26 mouse cellular contexts compared by ENCODE assay signal in the genomic region with DNA sequence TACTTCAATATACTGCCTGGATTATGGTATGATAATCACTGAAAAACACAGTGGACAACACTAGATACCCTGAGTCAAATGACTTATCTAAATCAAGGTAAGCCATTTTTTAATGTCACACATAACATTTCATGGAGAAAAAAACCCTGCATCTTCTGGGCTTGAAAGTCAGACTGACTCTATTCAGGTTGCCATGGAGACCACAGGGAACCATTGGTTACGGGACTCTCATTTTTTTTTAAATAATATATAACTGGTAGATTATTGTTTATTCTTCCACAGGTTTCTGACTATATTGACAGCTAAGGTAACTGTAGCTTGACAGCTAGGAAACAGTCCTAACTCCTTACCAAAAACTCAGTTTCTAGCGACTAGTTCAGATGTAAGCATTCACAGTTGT. TPM values are rescaled to one million over a fixed set of nuclear protein-coding genes. Genes with fewer than 3 reads are reported as not detected.
DNase-seq lines count a peak whose midpoint lies in the region; ATAC-seq lines count a peak whose summit lies in the region.
"Had no signal": no experiment of that assay in that cellular context is flagged by ENCODE, and none has a peak within 500 bp of the region (broad histone marks: within the 10 kb centered on the region; RNA-seq: fewer than 3 reads in every experiment).

No protein-coding gene starts in this region.

- no peak overlapping the region for H3K4me3 ChIP-seq in hindbrain, embryonic 13.5 days
- H3K4me3 ChIP-seq in hindbrain, embryonic 12.5 days, result no peak overlapping the region
- H3K4me3 ChIP-seq in midbrain, embryonic 15.5 days, result no peak overlapping the region
- H3K4me3 ChIP-seq in midbrain, embryonic 13.5 days (replicated peaks), result no peak overlapping the region
- no peak overlapping the region for H3K4me3 ChIP-seq in intestine, embryonic 16.5 days (ENCODE audit: low read length)
- H3K4me3 ChIP-seq: embryonic facial prominence, embryonic 10.5 days; heart, embryonic 13.5 days; hindbrain, embryonic 15.5 days had no signal

- H3K4me2 ChIP-seq in hindbrain, embryonic 13.5 days, result no peak overlapping the region
- no peak overlapping the region for H3K4me2 ChIP-seq in hindbrain, embryonic 12.5 days (replicated peaks)
- no peak overlapping the region for H3K4me2 ChIP-seq in midbrain, embryonic 15.5 days
- no peak overlapping the region for H3K4me2 ChIP-seq in midbrain, embryonic 13.5 days (replicated peaks)
- no peak overlapping the region for H3K4me2 ChIP-seq in intestine, embryonic 16.5 days (ENCODE audit: low read depth, low read length)
- H3K4me2 ChIP-seq: hindbrain, embryonic 15.5 days had no signal

- no peaks in the 10 kb centered on the region for H3K36me3 ChIP-seq in hindbrain, embryonic 13.5 days
- no peaks in the 10 kb centered on the region for H3K36me3 ChIP-seq in hindbrain, embryonic 12.5 days
- no peaks in the 10 kb centered on the region for H3K36me3 ChIP-seq in midbrain, embryonic 15.5 days (replicated peaks)
- no peaks in the 10 kb centered on the region for H3K36me3 ChIP-seq in midbrain, embryonic 13.5 days
- H3K36me3 ChIP-seq in intestine, embryonic 16.5 days (ENCODE audit: control insufficient read depth, insufficient read depth, low read length), result no peaks in the 10 kb centered on the region
- H3K36me3 ChIP-seq: embryonic facial prominence, embryonic 10.5 days; G1E; heart, embryonic 13.5 days; hindbrain, embryonic 15.5 days had no signal

- 52% methylated on average over 2 of the region's 2 CpGs for WGBS in hindbrain, embryonic 13.5 days
- 64% methylated on average over 2 of the region's 2 CpGs for WGBS in hindbrain, embryonic 12.5 days
- WGBS in midbrain, embryonic 15.5 days, result 47% methylated on average over 2 of the region's 2 CpGs
- WGBS in midbrain, embryonic 13.5 days, result 53% methylated on average over 2 of the region's 2 CpGs
- WGBS in intestine, embryonic 16.5 days, result 61% methylated on average over 2 of the region's 2 CpGs

- peaks cover 11% of the 10 kb centered on the region for H3K4me1 ChIP-seq in hindbrain, embryonic 13.5 days (replicated peaks)
- H3K4me1 ChIP-seq in hindbrain, embryonic 12.5 days, result peaks cover 10% of the 10 kb centered on the region
- H3K4me1 ChIP-seq in midbrain, embryonic 15.5 days, result peaks cover 13% of the 10 kb centered on the region
- H3K4me1 ChIP-seq in midbrain, embryonic 13.5 days (replicated peaks), result peaks cover 15% of the 10 kb centered on the region
- no peaks in the 10 kb centered on the region for H3K4me1 ChIP-seq in intestine, embryonic 16.5 days (ENCODE audit: control insufficient read depth, insufficient read depth, low read length)

- peak; percentile 4 for DNase-seq in embryo, embryonic 11 days
- DNase-seq in embryo, embryonic 10 days (ENCODE audit: low spot score), result no peak
- peak; percentile 22 for DNase-seq in brain, embryonic 18.5 days (ENCODE audit: low read depth, low spot score)
- DNase-seq: B cell, adult 2 months; cerebellum, adult 11-12 months; cerebellum, adult 9-10 months; cerebellum, postnatal 25 days; gastrocnemius, postnatal 36 days; heart, adult 11 months; heart, postnatal 36 days; kidney, adult 18-20 months had no signal

- 0 out of 2 replicates have a peak, but pooled peaks have one; percentile 10 for ATAC-seq in hindbrain, embryonic 13.5 days (ENCODE audit: low FRiP score)
- no peak for ATAC-seq in hindbrain, embryonic 12.5 days (ENCODE audit: low FRiP score)
- ATAC-seq in midbrain, embryonic 15.5 days (replicated peaks), result peak; percentile 61
- ATAC-seq in midbrain, embryonic 13.5 days, result no peak
- ATAC-seq in intestine, embryonic 16.5 days, result no peak
- ATAC-seq: activated CD4-positive, CD25-positive, alpha-beta regulatory T cell, adult 4 months; CD4-positive, CD25-positive, alpha-beta regulatory T cell, adult 4 months had no signal

- no peak overlapping the region for H3K27ac ChIP-seq in hindbrain, embryonic 13.5 days
- H3K27ac ChIP-seq in hindbrain, embryonic 12.5 days, result no peak overlapping the region
- H3K27ac ChIP-seq in midbrain, embryonic 15.5 days, result no peak overlapping the region
- H3K27ac ChIP-seq in midbrain, embryonic 13.5 days, result no peak overlapping the region
- H3K27ac ChIP-seq in intestine, embryonic 16.5 days (ENCODE audit: low read length), result no peak overlapping the region
- H3K27ac ChIP-seq: heart, embryonic 13.5 days; hindbrain, embryonic 15.5 days had no signal

- no peak overlapping the region for H3K9ac ChIP-seq in hindbrain, embryonic 13.5 days
- no peak overlapping the region for H3K9ac ChIP-seq in hindbrain, embryonic 12.5 days
- no peak overlapping the region for H3K9ac ChIP-seq in midbrain, embryonic 15.5 days
- no peak overlapping the region for H3K9ac ChIP-seq in midbrain, embryonic 13.5 days (replicated peaks)
- no peak overlapping the region for H3K9ac ChIP-seq in intestine, embryonic 16.5 days (ENCODE audit: low read depth, low read length)
- H3K9ac ChIP-seq: heart, embryonic 13.5 days; hindbrain, embryonic 15.5 days had no signal

- H3K27me3 ChIP-seq in hindbrain, embryonic 13.5 days, result no peaks in the 10 kb centered on the region
- H3K27me3 ChIP-seq in hindbrain, embryonic 12.5 days, result no peaks in the 10 kb centered on the region
- H3K27me3 ChIP-seq in midbrain, embryonic 15.5 days (replicated peaks), result no peaks in the 10 kb centered on the region
- no peaks in the 10 kb centered on the region for H3K27me3 ChIP-seq in midbrain, embryonic 13.5 days
- H3K27me3 ChIP-seq in intestine, embryonic 16.5 days (replicated peaks; ENCODE audit: control insufficient read depth, insufficient read depth, low read length), result no peaks in the 10 kb centered on the region
- H3K27me3 ChIP-seq: heart, embryonic 13.5 days; hindbrain, embryonic 15.5 days had no signal

- H3K9me3 ChIP-seq in hindbrain, embryonic 13.5 days, result no peaks in the 10 kb centered on the region
- no peaks in the 10 kb centered on the region for H3K9me3 ChIP-seq in hindbrain, embryonic 12.5 days (replicated peaks)
- no peaks in the 10 kb centered on the region for H3K9me3 ChIP-seq in midbrain, embryonic 15.5 days
- no peaks in the 10 kb centered on the region for H3K9me3 ChIP-seq in midbrain, embryonic 13.5 days
- H3K9me3 ChIP-seq in intestine, embryonic 16.5 days (ENCODE audit: control insufficient read depth, low read length), result no peaks in the 10 kb centered on the region
- H3K9me3 ChIP-seq: embryonic facial prominence, embryonic 10.5 days; G1E; heart, embryonic 13.5 days; hindbrain, embryonic 15.5 days had no signal

RNA-seq across cellular contexts. Expression of a gene that starts 6.6 kb away (rescaled TPM):
- polyA plus RNA-seq in hindbrain, embryonic 13.5 days (2015; fragmentation: Nextera tagmentation; extraction: Ambion mirVana), result not detected in 2 replicates
- not detected in 2 replicates for polyA plus RNA-seq in hindbrain, embryonic 12.5 days (2016; fragmentation: Nextera tagmentation; extraction: Ambion mirVana)
- polyA plus RNA-seq in midbrain, embryonic 15.5 days (2015; fragmentation: Nextera tagmentation; extraction: Ambion mirVana), result not detected in 2 replicates
- polyA plus RNA-seq in midbrain, embryonic 13.5 days (2015; fragmentation: Nextera tagmentation; extraction: Ambion mirVana), result not detected in 2 replicates
- polyA plus RNA-seq in intestine, embryonic 16.5 days (2015; fragmentation: Nextera tagmentation; extraction: Ambion mirVana), result not detected in 2 replicates
- polyA plus RNA-seq: activated CD4-positive, CD25-positive, alpha-beta regulatory T cell, adult 4 months; CD4-positive, CD25-positive, alpha-beta regulatory T cell, adult 4 months; cortical plate, adult 2 months; embryonic facial prominence, embryonic 10.5 days; G1E; heart, embryonic 13.5 days; heart, postnatal 0 days; hindbrain, embryonic 15.5 days; intestine, embryonic 14.5 days had no signal

RNA-seq across cellular contexts. Expression of a gene that starts 20.2 kb away (rescaled TPM):
- polyA plus RNA-seq in hindbrain, embryonic 13.5 days (2015; fragmentation: Nextera tagmentation; extraction: Ambion mirVana), result not detected in 2 replicates
- not detected in 2 replicates for polyA plus RNA-seq in hindbrain, embryonic 12.5 days (2016; fragmentation: Nextera tagmentation; extraction: Ambion mirVana)
- 0.10 TPM in 1 of 2 replicates, not detected in the other for polyA plus RNA-seq in midbrain, embryonic 15.5 days (2015; fragmentation: Nextera tagmentation; extraction: Ambion mirVana)
- polyA plus RNA-seq in midbrain, embryonic 13.5 days (2015; fragmentation: Nextera tagmentation; extraction: Ambion mirVana), result not detected in 2 replicates
- polyA plus RNA-seq in intestine, embryonic 16.5 days (2015; fragmentation: Nextera tagmentation; extraction: Ambion mirVana), result not detected in 2 replicates
- polyA plus RNA-seq: activated CD4-positive, CD25-positive, alpha-beta regulatory T cell, adult 4 months; CD4-positive, CD25-positive, alpha-beta regulatory T cell, adult 4 months; cortical plate, adult 2 months; embryonic facial prominence, embryonic 10.5 days; G1E; heart, embryonic 13.5 days; heart, postnatal 0 days; hindbrain, embryonic 15.5 days; intestine, embryonic 14.5 days had no signal

RNA-seq across cellular contexts. Expression of a gene that starts 35.4 kb away (rescaled TPM):
- not detected in 2 replicates for polyA plus RNA-seq in hindbrain, embryonic 13.5 days (2015; fragmentation: Nextera tagmentation; extraction: Ambion mirVana)
- not detected in 2 replicates for polyA plus RNA-seq in hindbrain, embryonic 12.5 days (2016; fragmentation: Nextera tagmentation; extraction: Ambion mirVana)
- polyA plus RNA-seq in midbrain, embryonic 15.5 days (2015; fragmentation: Nextera tagmentation; extraction: Ambion mirVana), result not detected in 2 replicates
- not detected in 2 replicates for polyA plus RNA-seq in midbrain, embryonic 13.5 days (2015; fragmentation: Nextera tagmentation; extraction: Ambion mirVana)
- not detected in 2 replicates for polyA plus RNA-seq in intestine, embryonic 16.5 days (2015; fragmentation: Nextera tagmentation; extraction: Ambion mirVana)
- polyA plus RNA-seq: cortical plate, adult 2 months; embryonic facial prominence, embryonic 10.5 days; embryonic facial prominence, embryonic 14.5 days; G1E; heart, embryonic 13.5 days; heart, postnatal 0 days; hindbrain, embryonic 15.5 days; intestine, embryonic 14.5 days had no signal

RNA-seq across cellular contexts. Expression of a gene that starts 51.4 kb away (rescaled TPM):
- not detected in 2 replicates for polyA plus RNA-seq in hindbrain, embryonic 13.5 days (2015; fragmentation: Nextera tagmentation; extraction: Ambion mirVana)
- polyA plus RNA-seq in hindbrain, embryonic 12.5 days (2016; fragmentation: Nextera tagmentation; extraction: Ambion mirVana), result not detected in 2 replicates
- polyA plus RNA-seq in midbrain, embryonic 15.5 days (2015; fragmentation: Nextera tagmentation; extraction: Ambion mirVana), result not detected in 2 replicates
- polyA plus RNA-seq in midbrain, embryonic 13.5 days (2015; fragmentation: Nextera tagmentation; extraction: Ambion mirVana), result not detected in 2 replicates
- polyA plus RNA-seq in intestine, embryonic 16.5 days (2015; fragmentation: Nextera tagmentation; extraction: Ambion mirVana), result not detected in 2 replicates
- polyA plus RNA-seq: CD4-positive, CD25-positive, alpha-beta regulatory T cell, adult 4 months; cortical plate, adult 2 months; embryonic facial prominence, embryonic 10.5 days; G1E; heart, embryonic 13.5 days; heart, postnatal 0 days; hindbrain, embryonic 15.5 days; intestine, embryonic 14.5 days had no signal

Comparison
In these comparisons a context has a peak if more than half of its experiments do, and no peak if none do; other contexts are left out.
1. ATAC-seq: peak in hindbrain, embryonic 13.5 days (single experiment) and midbrain, embryonic 15.5 days (single experiment); none in hindbrain, embryonic 12.5 days (single experiment), midbrain, embryonic 13.5 days (single experiment) and intestine, embryonic 16.5 days (single experiment).